8 mouse cellular contexts compared by ENCODE assay signal in genomic region chr17:33940981-33941380, GRCm38 (mm10). TPM values are rescaled to one million over a fixed set of nuclear protein-coding genes. Genes with fewer than 3 reads are reported as not detected.
DNase-seq lines count a peak whose midpoint lies in the region; ATAC-seq lines count a peak whose summit lies in the region.

No protein-coding gene starts in this region.

- intact Hi-C loops in left cerebral cortex, postnatal 25 days (cut with DNase I), result loop anchor here (1.0 kb wide), 2 partner anchors 10 to 14 kb away; partner anchors contain the start of genes B3galt4 and Vps52

- DNase-seq in kidney, adult 9 months, result no peak
- DNase-seq in Muller cell, postnatal 12 days (ENCODE audit: inconsistent ontology term), result peak; percentile 36
- DNase-seq in ovary, postnatal 10 days (ENCODE audit: low spot score), result no peak
- DNase-seq in yolk sac, embryonic 10.5 days (ENCODE audit: low spot score), result no peak
- no peak for DNase-seq in left cerebral cortex, postnatal 25 days (ENCODE audit: low spot score in 2 of 2)

- 2% methylated on average over 26 of the region's 26 CpGs for WGBS in kidney, embryonic 15.5 days
- WGBS in forebrain, embryonic 16.5 days, result 2% methylated on average over 26 of the region's 26 CpGs
- WGBS in liver, embryonic 16.5 days (ENCODE audit: insufficient replicate concordance), result 1% methylated on average over 26 of the region's 26 CpGs

- peak; percentile 41 for ATAC-seq in kidney, embryonic 15.5 days (replicated peaks; ENCODE audit: low FRiP score)
- no peak for ATAC-seq in forebrain, embryonic 16.5 days
- ATAC-seq in liver, embryonic 16.5 days (ENCODE audit: low read depth), result no peak

- peak overlapping the region; percentile 86 for H3K9ac ChIP-seq in kidney, embryonic 15.5 days
- H3K9ac ChIP-seq in forebrain, embryonic 16.5 days (replicated peaks; ENCODE audit: low read depth, low read length), result peak overlapping the region; percentile 65
- peak overlapping the region; percentile 77 for H3K9ac ChIP-seq in liver, embryonic 16.5 days (ENCODE audit: low read depth, low read length)

- H3K4me3 ChIP-seq in kidney, embryonic 15.5 days (replicated peaks), result peak overlapping the region; percentile 90
- H3K4me3 ChIP-seq in forebrain, embryonic 16.5 days (replicated peaks; ENCODE audit: low read length), result peak overlapping the region; percentile 74
- peak overlapping the region; percentile 94 for H3K4me3 ChIP-seq in liver, embryonic 16.5 days (ENCODE audit: low read depth, low read length)

- no peak overlapping the region for H3K27ac ChIP-seq in kidney, embryonic 15.5 days
- H3K27ac ChIP-seq in forebrain, embryonic 16.5 days (ENCODE audit: low read length), result no peak overlapping the region
- H3K27ac ChIP-seq in liver, embryonic 16.5 days (ENCODE audit: low read length), result no peak overlapping the region; the same call in 1 of the 2 replicates

- no peaks in the 10 kb centered on the region for H3K27me3 ChIP-seq in kidney, embryonic 15.5 days
- H3K27me3 ChIP-seq in forebrain, embryonic 16.5 days (replicated peaks; ENCODE audit: control insufficient read depth, insufficient read depth, low read length), result no peaks in the 10 kb centered on the region
- no peaks in the 10 kb centered on the region for H3K27me3 ChIP-seq in liver, embryonic 16.5 days (ENCODE audit: control insufficient read depth, insufficient read depth, low read depth, low read length)

- H3K36me3 ChIP-seq in kidney, embryonic 15.5 days, result peaks cover 66% of the 10 kb centered on the region
- peaks cover 11% of the 10 kb centered on the region; the same call in 1 of the 2 replicates for H3K36me3 ChIP-seq in forebrain, embryonic 16.5 days (ENCODE audit: control insufficient read depth, insufficient read depth)
- H3K36me3 ChIP-seq in liver, embryonic 16.5 days (ENCODE audit: control insufficient read depth, insufficient read depth), result peaks cover 18% of the 10 kb centered on the region

- peaks cover 25% of the 10 kb centered on the region for H3K4me1 ChIP-seq in kidney, embryonic 15.5 days
- peaks cover 18% of the 10 kb centered on the region for H3K4me1 ChIP-seq in forebrain, embryonic 16.5 days (replicated peaks; ENCODE audit: control insufficient read depth, insufficient read depth, low read length)
- peaks cover 22% of the 10 kb centered on the region for H3K4me1 ChIP-seq in liver, embryonic 16.5 days (ENCODE audit: control insufficient read depth, low read depth, low read length)

- H3K4me2 ChIP-seq in kidney, embryonic 15.5 days, result peak overlapping the region; percentile 94
- H3K4me2 ChIP-seq in forebrain, embryonic 16.5 days (ENCODE audit: low read length), result peak overlapping the region; percentile 90
- H3K4me2 ChIP-seq in liver, embryonic 16.5 days (ENCODE audit: low read depth, low read length), result peak overlapping the region; percentile 98

- H3K9me3 ChIP-seq in kidney, embryonic 15.5 days (replicated peaks), result no peaks in the 10 kb centered on the region
- H3K9me3 ChIP-seq in forebrain, embryonic 16.5 days (ENCODE audit: control insufficient read depth, low read length), result no peaks in the 10 kb centered on the region
- H3K9me3 ChIP-seq in liver, embryonic 16.5 days (replicated peaks; ENCODE audit: control insufficient read depth, low read length), result no peaks in the 10 kb centered on the region

RNA-seq across cellular contexts. Expression of gene Wdr46, which starts 0.5 kb away (rescaled TPM):
- polyA plus RNA-seq in kidney, embryonic 15.5 days (2015; fragmentation: Nextera tagmentation; extraction: Ambion mirVana), result 41.8 and 44.0 TPM in 2 replicates
- polyA plus RNA-seq in forebrain, embryonic 16.5 days (2015; fragmentation: Nextera tagmentation; extraction: Ambion mirVana), result 26.1 and 29.4 TPM in 2 replicates
- polyA plus RNA-seq in liver, embryonic 16.5 days (2015; fragmentation: Nextera tagmentation; extraction: Ambion mirVana), result 12.2 and 13.4 TPM in 2 replicates
- total RNA-seq in left cerebral cortex, postnatal 25 days (2021), result 10 to 100 TPM; 11.2 to 12.0 TPM

RNA-seq across cellular contexts. Expression of gene Pfdn6, which starts 0.8 kb away (rescaled TPM):
- polyA plus RNA-seq in kidney, embryonic 15.5 days (2015; fragmentation: Nextera tagmentation; extraction: Ambion mirVana), result 171 and 183 TPM in 2 replicates
- polyA plus RNA-seq in forebrain, embryonic 16.5 days (2015; fragmentation: Nextera tagmentation; extraction: Ambion mirVana), result 182 and 196 TPM in 2 replicates
- polyA plus RNA-seq in liver, embryonic 16.5 days (2015; fragmentation: Nextera tagmentation; extraction: Ambion mirVana), result 83.8 and 96.4 TPM in 2 replicates
- 100 to 1,000 TPM in 1 of 2 experiments, 10 to 100 TPM in 1; 89.7 to 104 TPM for total RNA-seq in left cerebral cortex, postnatal 25 days (2021)

RNA-seq across cellular contexts. Expression of gene B3galt4, which starts 10.3 kb away (rescaled TPM):
- 5.1 and 5.6 TPM in 2 replicates for polyA plus RNA-seq in kidney, embryonic 15.5 days (2015; fragmentation: Nextera tagmentation; extraction: Ambion mirVana)
- polyA plus RNA-seq in forebrain, embryonic 16.5 days (2015; fragmentation: Nextera tagmentation; extraction: Ambion mirVana), result 10.0 and 13.2 TPM in 2 replicates
- polyA plus RNA-seq in liver, embryonic 16.5 days (2015; fragmentation: Nextera tagmentation; extraction: Ambion mirVana), result 2.2 and 2.3 TPM in 2 replicates
- total RNA-seq in left cerebral cortex, postnatal 25 days (2021), result 1 to 10 TPM; 5.8 to 6.4 TPM

RNA-seq across cellular contexts. Expression of gene Rgl2, which starts 11.6 kb away (rescaled TPM):
- 30.7 and 34.5 TPM in 2 replicates for polyA plus RNA-seq in kidney, embryonic 15.5 days (2015; fragmentation: Nextera tagmentation; extraction: Ambion mirVana)
- 40.8 and 52.3 TPM in 2 replicates for polyA plus RNA-seq in forebrain, embryonic 16.5 days (2015; fragmentation: Nextera tagmentation; extraction: Ambion mirVana)
- 7.8 and 9.0 TPM in 2 replicates for polyA plus RNA-seq in liver, embryonic 16.5 days (2015; fragmentation: Nextera tagmentation; extraction: Ambion mirVana)
- 10 to 100 TPM; 55.2 to 66.8 TPM for total RNA-seq in left cerebral cortex, postnatal 25 days (2021)

RNA-seq across cellular contexts. Expression of gene Vps52, which starts 14.6 kb away (rescaled TPM):
- polyA plus RNA-seq in kidney, embryonic 15.5 days (2015; fragmentation: Nextera tagmentation; extraction: Ambion mirVana), result 48.0 and 53.5 TPM in 2 replicates
- polyA plus RNA-seq in forebrain, embryonic 16.5 days (2015; fragmentation: Nextera tagmentation; extraction: Ambion mirVana), result 79.5 and 81.0 TPM in 2 replicates
- 21.3 and 21.9 TPM in 2 replicates for polyA plus RNA-seq in liver, embryonic 16.5 days (2015; fragmentation: Nextera tagmentation; extraction: Ambion mirVana)
- 10 to 100 TPM; 78.4 to 81.9 TPM for total RNA-seq in left cerebral cortex, postnatal 25 days (2021)
